Mouse (Mus musculus): ENCODE results near the gene Ift46. TPM values are rescaled to one million over a fixed set of nuclear protein-coding genes. Genes with fewer than 3 reads are reported as not detected.

The Ift46 gene
- polyA plus RNA-seq, 1 experiment = 42.2 TPM

GRCm38 (mm10) chr9:44826660-44827059, 59.0 kb downstream of the Ift46 start:
- TF ChIP-seq POLR2A (IDR thresholded peaks at IDR 0.05; ENCODE audit: borderline replicate concordance, control insufficient read depth, low read depth, low read length) (no peak), CTCF (IDR thresholded peaks at IDR 0.05; ENCODE audit: control insufficient read depth, insufficient read depth, low read length) (no peak)
- no peak overlapping the region for H3K27ac ChIP-seq (ENCODE audit: control insufficient read depth, insufficient read depth, low read depth, low read length, poor library complexity)
- no peaks in the 10 kb centered on the region for H3K4me1 ChIP-seq (ENCODE audit: control insufficient read depth, insufficient read depth, low read length)
- no peak overlapping the region for H3K4me3 ChIP-seq (replicated peaks; ENCODE audit: control insufficient read depth, low read depth, low read length)
- WGBS = 93% methylated on average over 7 of the region's 7 CpGs

GRCm38 (mm10) chr9:44828944-44829343, 61.2 kb downstream of the Ift46 start:
- 94% methylated on average over 11 of the region's 11 CpGs for WGBS
- TF ChIP-seq CTCF (IDR thresholded peaks at IDR 0.05; ENCODE audit: control insufficient read depth, insufficient read depth, low read length) (no peak), POLR2A (IDR thresholded peaks at IDR 0.05; ENCODE audit: borderline replicate concordance, control insufficient read depth, low read depth, low read length) (no peak)
- no peaks in the 10 kb centered on the region for H3K4me1 ChIP-seq (ENCODE audit: control insufficient read depth, insufficient read depth, low read length)
- no peak overlapping the region for H3K4me3 ChIP-seq (replicated peaks; ENCODE audit: control insufficient read depth, low read depth, low read length)
- no peak overlapping the region for H3K27ac ChIP-seq (ENCODE audit: control insufficient read depth, insufficient read depth, low read depth, low read length, poor library complexity)

DNA sequence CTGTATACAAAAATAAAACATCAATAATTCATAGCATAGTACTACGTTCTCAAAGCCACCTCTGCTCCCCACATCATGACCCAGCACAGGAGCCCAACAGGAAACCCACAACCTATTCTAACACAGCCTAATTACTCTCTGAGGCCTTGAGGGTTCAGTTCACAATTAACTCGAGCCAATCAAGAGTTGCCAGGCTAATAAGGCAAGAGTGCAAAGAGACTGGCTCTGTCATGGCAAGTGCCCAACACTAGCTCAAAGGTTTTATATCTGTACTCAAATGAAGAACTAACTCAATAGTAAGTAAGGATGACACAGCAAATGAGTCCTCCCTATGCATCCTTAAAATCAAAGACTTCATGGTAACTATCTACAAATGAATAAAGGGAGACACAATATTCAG, 62.8 kb downstream of the Ift46 start:
- 62% methylated on average over 2 of the region's 2 CpGs for WGBS
- H3K27ac ChIP-seq (ENCODE audit: control insufficient read depth, insufficient read depth, low read depth, low read length, poor library complexity) = no peak overlapping the region
- no peaks in the 10 kb centered on the region for H3K4me1 ChIP-seq (ENCODE audit: control insufficient read depth, insufficient read depth, low read length)
- TF ChIP-seq CTCF (IDR thresholded peaks at IDR 0.05; ENCODE audit: control insufficient read depth, insufficient read depth, low read length) = no peak
- H3K4me3 ChIP-seq (replicated peaks; ENCODE audit: control insufficient read depth, low read depth, low read length) = no peak overlapping the region

DNA sequence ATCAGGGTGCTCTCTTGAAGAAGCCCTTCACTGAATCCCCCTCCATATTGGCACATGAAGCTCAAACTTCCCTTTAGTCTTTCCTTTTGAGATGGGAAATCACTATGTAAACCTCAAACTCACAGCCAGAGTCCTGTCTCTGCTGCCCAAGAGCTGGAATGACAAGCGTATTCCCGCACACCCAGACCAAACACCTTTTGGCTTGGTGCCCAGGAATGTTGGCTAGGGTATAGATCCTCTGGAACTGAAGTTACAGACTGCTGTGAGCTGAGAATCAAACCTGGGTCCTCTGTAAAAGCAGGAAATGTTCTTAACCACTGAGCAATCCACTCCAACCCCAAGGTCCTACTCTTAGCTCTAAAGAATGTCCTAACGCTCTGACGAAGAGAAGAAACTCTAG, 64.6 kb downstream of the Ift46 start:
- Histone ChIP-seq H3K4me3 (replicated peaks; ENCODE audit: control insufficient read depth, low read depth, low read length) (no peak overlapping the region), H3K4me1 (ENCODE audit: control insufficient read depth, insufficient read depth, low read length) (no peaks in the 10 kb centered on the region), H3K27ac (ENCODE audit: control insufficient read depth, insufficient read depth, low read depth, low read length, poor library complexity) (no peak overlapping the region)
- TF ChIP-seq POLR2A (IDR thresholded peaks at IDR 0.05; ENCODE audit: borderline replicate concordance, control insufficient read depth, low read depth, low read length) = no peak
- TF ChIP-seq CTCF (IDR thresholded peaks at IDR 0.05; ENCODE audit: control insufficient read depth, insufficient read depth, low read length) = no peak
- WGBS = 92% methylated on average over 4 of the region's 4 CpGs

DNA sequence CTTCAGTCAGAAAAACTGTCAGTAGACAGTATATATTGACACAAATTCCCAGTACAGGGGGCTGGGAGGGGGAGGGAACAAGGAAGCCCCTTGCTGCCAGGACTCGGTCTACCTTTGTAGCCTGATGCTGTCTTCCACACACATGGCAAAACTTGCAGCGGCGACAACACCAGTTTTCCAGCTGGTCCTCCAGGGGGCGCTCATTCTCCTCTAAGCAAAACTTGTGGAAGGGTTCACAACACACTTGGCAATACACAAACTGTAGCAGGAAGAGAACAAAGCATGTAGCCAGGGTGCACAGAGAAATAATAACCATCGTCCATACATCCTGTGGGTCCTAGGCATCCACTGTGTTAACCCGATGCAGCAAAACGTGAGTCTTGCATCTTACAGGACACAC, 68.7 kb downstream of the Ift46 start:
- no peak overlapping the region for H3K27ac ChIP-seq (ENCODE audit: control insufficient read depth, insufficient read depth, low read depth, low read length, poor library complexity)
- TF ChIP-seq CTCF (IDR thresholded peaks at IDR 0.05; ENCODE audit: control insufficient read depth, insufficient read depth, low read length) (peak; percentile 76), POLR2A (IDR thresholded peaks at IDR 0.05; ENCODE audit: borderline replicate concordance, control insufficient read depth, low read depth, low read length) (no peak)
- no peak overlapping the region for H3K4me3 ChIP-seq (replicated peaks; ENCODE audit: control insufficient read depth, low read depth, low read length)
- 48% methylated on average over 7 of the region's 7 CpGs for WGBS
- no peaks in the 10 kb centered on the region for H3K4me1 ChIP-seq (ENCODE audit: control insufficient read depth, insufficient read depth, low read length)

DNA sequence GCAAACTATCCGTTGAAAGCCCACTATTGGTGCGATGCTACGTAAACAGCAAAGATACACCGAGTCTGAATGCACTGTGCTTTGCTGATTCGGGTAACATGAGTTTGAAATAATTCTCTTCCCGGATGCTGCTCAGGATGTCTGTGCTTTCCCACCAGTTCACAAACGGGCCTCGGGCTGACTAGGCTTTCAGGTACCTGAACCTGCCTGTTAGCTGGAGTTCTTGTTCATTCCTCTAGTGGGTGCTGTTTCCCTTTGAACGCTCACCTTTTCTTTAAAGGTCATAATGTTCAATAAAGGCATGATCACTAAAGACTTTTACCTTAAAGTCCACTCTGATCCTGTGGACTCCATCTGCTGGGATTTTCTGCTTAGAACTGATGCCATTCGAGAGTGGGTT, 73.5 kb downstream of the Ift46 start:
- TF ChIP-seq POLR2A (IDR thresholded peaks at IDR 0.05; ENCODE audit: borderline replicate concordance, control insufficient read depth, low read depth, low read length) (no peak), CTCF (IDR thresholded peaks at IDR 0.05; ENCODE audit: control insufficient read depth, insufficient read depth, low read length) (peak; percentile 44)
- 71% methylated on average over 10 of the region's 10 CpGs for WGBS

More for the DNA sequence above, 73.5 kb downstream of the Ift46 start:
- Histone ChIP-seq H3K4me3 (replicated peaks; ENCODE audit: control insufficient read depth, low read depth, low read length) (no peak overlapping the region), H3K27ac (ENCODE audit: control insufficient read depth, insufficient read depth, low read depth, low read length, poor library complexity) (no peak overlapping the region), H3K4me1 (ENCODE audit: control insufficient read depth, insufficient read depth, low read length) (no peaks in the 10 kb centered on the region)

Other genes starting within 250 kb of the Ift46 start
- gene Cxcr5, start 206.0 kb upstream of the Ift46 start, polyA plus RNA-seq (2011; ENCODE audit: insufficient read depth, insufficient read length, low replicate concordance, missing spikeins) = 0.61 and 13.4 TPM in 2 replicates
- 38.4 and 48.4 TPM in 2 replicates for gene Ddx6, start 163.0 kb upstream of the Ift46 start, polyA plus RNA-seq (2011; ENCODE audit: insufficient read depth, insufficient read length, low replicate concordance, missing spikeins)
- gene Treh, start 94.7 kb upstream of the Ift46 start, polyA plus RNA-seq (2011; ENCODE audit: insufficient read depth, insufficient read length, low replicate concordance, missing spikeins) = not detected in 2 replicates
- gene Phldb1, start 32.7 kb upstream of the Ift46 start, polyA plus RNA-seq (2011; ENCODE audit: insufficient read depth, insufficient read length, low replicate concordance, missing spikeins) = 4.7 and 8.4 TPM in 2 replicates
- gene Arcn1, start 63 bp upstream of the Ift46 start, polyA plus RNA-seq (2011; ENCODE audit: insufficient read depth, insufficient read length, low replicate concordance, missing spikeins) = 22.8 and 30.9 TPM in 2 replicates
- 0.57 and 0.85 TPM in 2 replicates for gene Tmem25, start 31.4 kb downstream of the Ift46 start, polyA plus RNA-seq (2011; ENCODE audit: insufficient read depth, insufficient read length, low replicate concordance, missing spikeins)
- gene Ttc36, start 35.2 kb downstream of the Ift46 start, polyA plus RNA-seq (2011; ENCODE audit: insufficient read depth, insufficient read length, low replicate concordance, missing spikeins) = 6.9 TPM in 1 of 2 replicates, not detected in the other
- gene Kmt2a, start 113.4 kb downstream of the Ift46 start, polyA plus RNA-seq (2011; ENCODE audit: insufficient read depth, insufficient read length, low replicate concordance, missing spikeins) = 23.2 and 39.1 TPM in 2 replicates
- 242 and 287 TPM in 2 replicates for gene Atp5l, start 152.8 kb downstream of the Ift46 start, polyA plus RNA-seq (2011; ENCODE audit: insufficient read depth, insufficient read length, low replicate concordance, missing spikeins)
- 11.1 and 18.8 TPM in 2 replicates for gene Ube4a, start 197.7 kb downstream of the Ift46 start, polyA plus RNA-seq (2011; ENCODE audit: insufficient read depth, insufficient read length, low replicate concordance, missing spikeins)
- gene Cd3g, start 212.5 kb downstream of the Ift46 start, polyA plus RNA-seq (2011; ENCODE audit: insufficient read depth, insufficient read length, low replicate concordance, missing spikeins) = 5.4 and 7.0 TPM in 2 replicates
- gene Cd3d, start 213.9 kb downstream of the Ift46 start, polyA plus RNA-seq (2011; ENCODE audit: insufficient read depth, insufficient read length, low replicate concordance, missing spikeins) = 8.8 and 17.2 TPM in 2 replicates
- 1.8 and 4.8 TPM in 2 replicates for gene Cd3e, start 241.7 kb downstream of the Ift46 start, polyA plus RNA-seq (2011; ENCODE audit: insufficient read depth, insufficient read length, low replicate concordance, missing spikeins)